In genomic region chr9:8032847-8033246, GRCm38 (mm10) we compare ENCODE assay signal across 13 mouse cellular contexts. TPM values are rescaled to one million over a fixed set of nuclear protein-coding genes. Genes with fewer than 3 reads are reported as not detected.
DNase-seq lines count a peak whose midpoint lies in the region; ATAC-seq and TF ChIP-seq lines count a peak whose summit lies in the region.
"Had no signal": no experiment of that assay in that cellular context is flagged by ENCODE, and none has a peak within 500 bp of the region (broad histone marks: within the 10 kb centered on the region; RNA-seq: fewer than 3 reads in every experiment).

No protein-coding gene starts in this region.

- no peak overlapping the region for H3K27ac ChIP-seq in hindbrain, embryonic 16.5 days (ENCODE audit: low read depth, low read length)
- no peak overlapping the region for H3K27ac ChIP-seq in hindbrain, embryonic 12.5 days
- H3K27ac ChIP-seq in midbrain, postnatal 0 days (ENCODE audit: low read depth, low read length) = no peak overlapping the region
- no peak overlapping the region for H3K27ac ChIP-seq in midbrain, embryonic 10.5 days (replicated peaks)
- H3K27ac ChIP-seq in forebrain, embryonic 13.5 days = no peak overlapping the region
- H3K27ac ChIP-seq: kidney, postnatal 0 days; lung, embryonic 15.5 days had no signal

- no peak overlapping the region for H3K4me3 ChIP-seq in hindbrain, embryonic 16.5 days (ENCODE audit: low read length)
- H3K4me3 ChIP-seq in hindbrain, embryonic 12.5 days = no peak overlapping the region
- no peak overlapping the region for H3K4me3 ChIP-seq in midbrain, postnatal 0 days (ENCODE audit: low read depth, low read length)
- no peak overlapping the region for H3K4me3 ChIP-seq in midbrain, embryonic 10.5 days
- H3K4me3 ChIP-seq in forebrain, embryonic 13.5 days = no peak overlapping the region
- H3K4me3 ChIP-seq: erythroblast, embryonic 14.5 days; lung, embryonic 15.5 days had no signal

- H3K9me3 ChIP-seq in hindbrain, embryonic 16.5 days (ENCODE audit: control insufficient read depth, low read length) = no peaks in the 10 kb centered on the region
- no peaks in the 10 kb centered on the region for H3K9me3 ChIP-seq in hindbrain, embryonic 12.5 days (replicated peaks)
- H3K9me3 ChIP-seq in midbrain, postnatal 0 days (ENCODE audit: low read length) = no peaks in the 10 kb centered on the region
- no peaks in the 10 kb centered on the region for H3K9me3 ChIP-seq in midbrain, embryonic 10.5 days (replicated peaks)
- no peaks in the 10 kb centered on the region for H3K9me3 ChIP-seq in forebrain, embryonic 13.5 days (replicated peaks)
- H3K9me3 ChIP-seq: lung, embryonic 15.5 days had no signal

- no peak for TF ChIP-seq CTCF in midbrain, postnatal 0 days (IDR thresholded peaks at IDR 0.05)

- DNase-seq in midbrain, postnatal 0 days (ENCODE audit: low spot score) = peak; percentile 6
- no peak for DNase-seq in midbrain, embryonic 10.5 days (ENCODE audit: low spot score)
- DNase-seq in mesoderm, embryonic 11.5 days (ENCODE audit: low read depth, low spot score) = peak; percentile 12
- no peak for DNase-seq in heart, postnatal 14 days
- DNase-seq: cerebellum, postnatal 36 days; gastrocnemius, postnatal 36 days had no signal

- H3K27me3 ChIP-seq in hindbrain, embryonic 16.5 days (replicated peaks; ENCODE audit: control insufficient read depth, insufficient read depth, low read length) = no peaks in the 10 kb centered on the region
- no peaks in the 10 kb centered on the region for H3K27me3 ChIP-seq in hindbrain, embryonic 12.5 days
- no peaks in the 10 kb centered on the region for H3K27me3 ChIP-seq in midbrain, postnatal 0 days (ENCODE audit: insufficient read depth, low read length)
- no peaks in the 10 kb centered on the region for H3K27me3 ChIP-seq in midbrain, embryonic 10.5 days (ENCODE audit: low read depth, poor library complexity, severe bottlenecking)
- no peaks in the 10 kb centered on the region for H3K27me3 ChIP-seq in forebrain, embryonic 13.5 days
- H3K27me3 ChIP-seq: lung, embryonic 15.5 days had no signal

- 65% methylated on average over 5 of the region's 5 CpGs for WGBS in hindbrain, embryonic 16.5 days
- 78% methylated on average over 5 of the region's 5 CpGs for WGBS in hindbrain, embryonic 12.5 days
- 66% methylated on average over 5 of the region's 5 CpGs for WGBS in midbrain, postnatal 0 days
- WGBS in midbrain, embryonic 10.5 days = 89% methylated on average over 5 of the region's 5 CpGs
- 68% methylated on average over 5 of the region's 5 CpGs for WGBS in forebrain, embryonic 13.5 days

- H3K9ac ChIP-seq in hindbrain, embryonic 16.5 days (ENCODE audit: low read depth, low read length) = no peak overlapping the region
- H3K9ac ChIP-seq in hindbrain, embryonic 12.5 days = no peak overlapping the region
- H3K9ac ChIP-seq in midbrain, postnatal 0 days (replicated peaks; ENCODE audit: low read length, poor library complexity, severe bottlenecking) = no peak overlapping the region
- H3K9ac ChIP-seq in forebrain, embryonic 13.5 days = no peak overlapping the region
- H3K9ac ChIP-seq: lung, embryonic 15.5 days had no signal

- no peaks in the 10 kb centered on the region for H3K4me1 ChIP-seq in hindbrain, embryonic 16.5 days (ENCODE audit: control insufficient read depth, insufficient read depth, low read depth, low read length)
- H3K4me1 ChIP-seq in hindbrain, embryonic 12.5 days = no peaks in the 10 kb centered on the region
- no peaks in the 10 kb centered on the region for H3K4me1 ChIP-seq in midbrain, postnatal 0 days (ENCODE audit: insufficient read depth, low read length)
- H3K4me1 ChIP-seq in midbrain, embryonic 10.5 days = peaks cover 5% of the 10 kb centered on the region; the same call in 1 of the 2 replicates
- 0 out of 2 replicates have a peak, but pooled peaks cover 7% of the 10 kb centered on the region for H3K4me1 ChIP-seq in forebrain, embryonic 13.5 days

- no peaks in the 10 kb centered on the region for H3K36me3 ChIP-seq in hindbrain, embryonic 16.5 days (ENCODE audit: control insufficient read depth, insufficient read depth, low read length)
- H3K36me3 ChIP-seq in hindbrain, embryonic 12.5 days = no peaks in the 10 kb centered on the region
- no peaks in the 10 kb centered on the region for H3K36me3 ChIP-seq in midbrain, postnatal 0 days (ENCODE audit: insufficient read depth, low read length)
- H3K36me3 ChIP-seq in midbrain, embryonic 10.5 days = peaks cover 9% of the 10 kb centered on the region; the same call in 1 of the 2 replicates
- H3K36me3 ChIP-seq in forebrain, embryonic 13.5 days (ENCODE audit: poor library complexity, severe bottlenecking) = no peaks in the 10 kb centered on the region
- H3K36me3 ChIP-seq: lung, embryonic 15.5 days had no signal

- H3K4me2 ChIP-seq in hindbrain, embryonic 16.5 days (ENCODE audit: low read length) = no peak overlapping the region
- H3K4me2 ChIP-seq in hindbrain, embryonic 12.5 days (replicated peaks) = no peak overlapping the region
- H3K4me2 ChIP-seq in midbrain, postnatal 0 days (ENCODE audit: low read depth, low read length, poor library complexity, severe bottlenecking) = no peak overlapping the region
- no peak overlapping the region for H3K4me2 ChIP-seq in forebrain, embryonic 13.5 days
- H3K4me2 ChIP-seq: lung, embryonic 15.5 days had no signal

- ATAC-seq in hindbrain, embryonic 16.5 days = peak; percentile 50; the same call in 1 of the 2 replicates
- ATAC-seq in hindbrain, embryonic 12.5 days (ENCODE audit: low FRiP score) = no peak
- peak; percentile 38; the same call in 1 of the 2 replicates for ATAC-seq in midbrain, postnatal 0 days (ENCODE audit: low FRiP score)
- ATAC-seq in forebrain, embryonic 13.5 days = peak; percentile 41

- intact Hi-C loops in heart, postnatal 14 days (cut with DNase I) = no loop called here

RNA-seq across cellular contexts. Expression of gene Cfap300, which starts 9.8 kb away (rescaled TPM):
- polyA plus RNA-seq in hindbrain, embryonic 16.5 days (2015; fragmentation: Nextera tagmentation; extraction: Ambion mirVana) = 13.5 and 16.9 TPM in 2 replicates
- polyA plus RNA-seq in hindbrain, embryonic 12.5 days (2016; fragmentation: Nextera tagmentation; extraction: Ambion mirVana) = 15.7 and 18.8 TPM in 2 replicates
- 12.1 and 20.1 TPM in 2 replicates for total RNA-seq in midbrain, postnatal 0 days (2014; rRNA removed)
- 9.9 and 11.9 TPM in 2 replicates for polyA plus RNA-seq in midbrain, postnatal 0 days (2015; fragmentation: Nextera tagmentation; extraction: Ambion mirVana)
- polyA plus RNA-seq in midbrain, embryonic 10.5 days (2016; fragmentation: Nextera tagmentation; extraction: Ambion mirVana) = 18.4 and 19.4 TPM in 2 replicates
- polyA plus RNA-seq in forebrain, embryonic 13.5 days (2015; fragmentation: Nextera tagmentation; extraction: Ambion mirVana) = 16.5 and 16.6 TPM in 2 replicates
- total RNA-seq in heart, postnatal 14 days (2021) = 1 to 10 TPM in 1 of 2 experiments, under 1 TPM in 1; 0.76 to 1.4 TPM
- total RNA-seq: megakaryocyte, adult 5-6 weeks had no signal

RNA-seq across cellular contexts. Expression of gene Yap1, which starts 28.5 kb away (rescaled TPM):
- 6.7 and 9.8 TPM in 2 replicates for polyA plus RNA-seq in hindbrain, embryonic 16.5 days (2015; fragmentation: Nextera tagmentation; extraction: Ambion mirVana)
- polyA plus RNA-seq in hindbrain, embryonic 12.5 days (2016; fragmentation: Nextera tagmentation; extraction: Ambion mirVana) = 32.1 and 35.6 TPM in 2 replicates
- 12.5 and 15.8 TPM in 2 replicates for total RNA-seq in midbrain, postnatal 0 days (2014; rRNA removed)
- polyA plus RNA-seq in midbrain, postnatal 0 days (2015; fragmentation: Nextera tagmentation; extraction: Ambion mirVana) = 3.1 and 4.1 TPM in 2 replicates
- polyA plus RNA-seq in midbrain, embryonic 10.5 days (2016; fragmentation: Nextera tagmentation; extraction: Ambion mirVana) = 25.4 and 31.3 TPM in 2 replicates
- 13.8 and 15.6 TPM in 2 replicates for polyA plus RNA-seq in forebrain, embryonic 13.5 days (2015; fragmentation: Nextera tagmentation; extraction: Ambion mirVana)
- total RNA-seq in heart, postnatal 14 days (2021) = 10 to 100 TPM; 60.9 to 63.1 TPM
- polyA plus RNA-seq: erythroblast, embryonic 14.5 days had no signal

Comparison
In these comparisons a context has a peak if more than half of its experiments do, and no peak if none do; other contexts are left out.
1. DNase-seq: peak in midbrain, postnatal 0 days (single experiment) and mesoderm, embryonic 11.5 days (single experiment); none in midbrain, embryonic 10.5 days (single experiment) and heart, postnatal 14 days (0 of 2).